Comparison of ENCODE assay signal across 8 mouse cellular contexts in genomic region chr7:100663190-100663589, GRCm38 (mm10). TPM values are rescaled to one million over a fixed set of nuclear protein-coding genes. Genes with fewer than 3 reads are reported as not detected.
DNase-seq lines count a peak whose midpoint lies in the region; ATAC-seq lines count a peak whose summit lies in the region.

No protein-coding gene starts in this region.

- peak overlapping the region; percentile 2; the same call in 1 of the 2 replicates for H3K27ac ChIP-seq in hindbrain, embryonic 16.5 days (ENCODE audit: low read depth, low read length)

- H3K4me3 ChIP-seq in hindbrain, embryonic 16.5 days (ENCODE audit: low read length) = peak overlapping the region; percentile 18

- no peaks in the 10 kb centered on the region for H3K27me3 ChIP-seq in hindbrain, embryonic 16.5 days (replicated peaks; ENCODE audit: control insufficient read depth, insufficient read depth, low read length)

- 1% methylated on average over 13 of the region's 13 CpGs for WGBS in hindbrain, embryonic 16.5 days

- peak; percentile 97 for DNase-seq in R1 (ENCODE audit: low read depth, low spot score)
- peak; percentile 87 to 89 for DNase-seq in cerebellum, postnatal 36 days
- DNase-seq in gastrocnemius, adult 18-20 months (ENCODE audit: low spot score) = peak; percentile 96
- peak; percentile 85 for DNase-seq in left cerebral cortex, adult 11 months (ENCODE audit: low spot score)
- peak; percentile 91 to 92 for DNase-seq in lung, postnatal 4 days
- DNase-seq in retina, postnatal 7 days (ENCODE audit: low read depth, low spot score) = peak; percentile 93
- peak; percentile 76 to 84 for DNase-seq in urinary bladder, adult 18-20 months (ENCODE audit: low spot score in 2 of 2)

- peak; percentile 93 for ATAC-seq in hindbrain, embryonic 16.5 days

- peak overlapping the region; percentile 52 for H3K4me2 ChIP-seq in hindbrain, embryonic 16.5 days (ENCODE audit: low read length)

- H3K9me3 ChIP-seq in hindbrain, embryonic 16.5 days (ENCODE audit: control insufficient read depth, low read length) = no peaks in the 10 kb centered on the region

- peak overlapping the region; percentile 51; the same call in 1 of the 2 replicates for H3K9ac ChIP-seq in hindbrain, embryonic 16.5 days (ENCODE audit: low read depth, low read length)

- no peaks in the 10 kb centered on the region for H3K36me3 ChIP-seq in hindbrain, embryonic 16.5 days (ENCODE audit: control insufficient read depth, insufficient read depth, low read length)

- peaks cover 10% of the 10 kb centered on the region for H3K4me1 ChIP-seq in hindbrain, embryonic 16.5 days (ENCODE audit: control insufficient read depth, insufficient read depth, low read depth, low read length)

RNA-seq across cellular contexts. Expression of gene Plekhb1, which starts 1.0 kb away (rescaled TPM):
- total RNA-seq in gastrocnemius, adult 18-20 months (2021) = 100 to 1,000 TPM in 1 of 2 experiments, 10 to 100 TPM in 1; 76.1 to 103 TPM
- 24.8 and 28.9 TPM in 2 replicates for polyA plus RNA-seq in hindbrain, embryonic 16.5 days (2015; fragmentation: Nextera tagmentation; extraction: Ambion mirVana)

RNA-seq across cellular contexts. Expression of gene Fam168a, which starts 43.2 kb away (rescaled TPM):
- total RNA-seq in gastrocnemius, adult 18-20 months (2021) = 10 to 100 TPM; 38.8 to 43.5 TPM
- 102 and 103 TPM in 2 replicates for polyA plus RNA-seq in hindbrain, embryonic 16.5 days (2015; fragmentation: Nextera tagmentation; extraction: Ambion mirVana)

RNA-seq across cellular contexts. Expression of gene Mrpl48, which starts 55.1 kb away (rescaled TPM):
- 10 to 100 TPM; 54.7 to 60.4 TPM for total RNA-seq in gastrocnemius, adult 18-20 months (2021)
- 85.2 and 90.5 TPM in 2 replicates for polyA plus RNA-seq in hindbrain, embryonic 16.5 days (2015; fragmentation: Nextera tagmentation; extraction: Ambion mirVana)

RNA-seq across cellular contexts. Expression of gene Rab6a, which starts 56.0 kb away (rescaled TPM):
- total RNA-seq in gastrocnemius, adult 18-20 months (2021) = 10 to 100 TPM; 65.5 to 68.8 TPM
- 276 and 294 TPM in 2 replicates for polyA plus RNA-seq in hindbrain, embryonic 16.5 days (2015; fragmentation: Nextera tagmentation; extraction: Ambion mirVana)

Comparison
In these comparisons a context has a peak if more than half of its experiments do, and no peak if none do; other contexts are left out.
1. Peak in every context shown above with its lines: DNase-seq, ATAC-seq, H3K4me3 ChIP-seq and H3K27ac ChIP-seq.